ENCODE assay signal across 11 mouse cellular contexts in the genomic region with DNA sequence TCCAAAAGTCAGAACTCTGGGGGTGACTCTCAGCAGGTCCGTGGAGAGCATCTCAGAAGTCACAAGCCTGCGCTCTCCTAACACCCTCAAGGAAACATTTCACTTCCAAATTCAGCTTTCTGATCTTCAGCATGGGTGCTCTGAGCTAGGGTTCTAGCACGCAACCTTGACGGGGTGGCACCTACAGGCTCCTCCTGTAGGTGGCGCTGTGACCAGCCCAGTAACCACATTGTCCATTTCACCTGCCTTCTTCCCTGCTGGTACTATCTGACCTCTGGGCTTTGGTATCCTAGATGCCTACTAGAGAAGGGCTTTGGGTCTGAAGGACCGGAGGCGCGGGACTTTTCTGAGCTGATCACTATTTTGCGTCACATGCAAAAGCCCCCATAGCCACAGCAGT.
DNase-seq lines count a peak whose midpoint lies in the region; ATAC-seq and TF ChIP-seq lines count a peak whose summit lies in the region.
"Had no signal": no experiment of that assay in that cellular context is flagged by ENCODE, and none has a peak within 500 bp of the region (broad histone marks: within the 10 kb centered on the region; RNA-seq: fewer than 3 reads in every experiment).

No protein-coding gene starts in this region.

- 75% methylated on average over 9 of the region's 9 CpGs for whole genome bisulfite sequencing in forebrain, embryonic 11.5 days
- WGBS in forebrain, embryonic 16.5 days: 81% methylated on average over 9 of the region's 9 CpGs
- 86% methylated on average over 9 of the region's 9 CpGs for WGBS in liver, adult 2 months
- WGBS in liver, embryonic 11.5 days: 70% methylated on average over 9 of the region's 9 CpGs

- H3K27me3 ChIP-seq in forebrain, embryonic 11.5 days (ENCODE audit: control insufficient read depth, insufficient read depth, low read length): no peaks in the 10 kb centered on the region
- H3K27me3 ChIP-seq in forebrain, embryonic 16.5 days (replicated peaks; ENCODE audit: control insufficient read depth, insufficient read depth, low read length): peaks cover 3% of the 10 kb centered on the region; the same call in 1 of the 2 replicates
- no peaks in the 10 kb centered on the region for H3K27me3 ChIP-seq in liver, adult 2 months (ENCODE audit: control insufficient read depth, insufficient read depth, low read length)
- H3K27me3 ChIP-seq in liver, embryonic 11.5 days (replicated peaks; ENCODE audit: control insufficient read depth, insufficient read depth, low read length): no peaks in the 10 kb centered on the region
- H3K27me3 ChIP-seq in ES-Bruce4 (ENCODE audit: control insufficient read depth, insufficient read depth, low read length, poor library complexity, severe bottlenecking): no peaks in the 10 kb centered on the region
- H3K27me3 ChIP-seq: heart, embryonic 15.5 days had no signal

- peaks cover 3% of the 10 kb centered on the region; the same call in 1 of the 2 replicates for H3K4me1 ChIP-seq in forebrain, embryonic 11.5 days (replicated peaks; ENCODE audit: control insufficient read depth, insufficient read depth, low read length)
- peaks cover 9% of the 10 kb centered on the region for H3K4me1 ChIP-seq in forebrain, embryonic 16.5 days (replicated peaks; ENCODE audit: control insufficient read depth, insufficient read depth, low read length)
- no peaks in the 10 kb centered on the region for H3K4me1 ChIP-seq in liver, adult 2 months (ENCODE audit: control insufficient read depth, insufficient read depth, low read length)
- H3K4me1 ChIP-seq in liver, embryonic 11.5 days (replicated peaks; ENCODE audit: control insufficient read depth, insufficient read depth, low read length): peaks cover 44% of the 10 kb centered on the region
- no peaks in the 10 kb centered on the region for H3K4me1 ChIP-seq in ES-Bruce4 (ENCODE audit: control insufficient read depth, insufficient read depth, low read length)

- TF ChIP-seq EP300 in ES-Bruce4 (IDR thresholded peaks at IDR 0.05; ENCODE audit: insufficient read depth, low read depth, low read length): no peak

- H3K4me2 ChIP-seq in forebrain, embryonic 11.5 days (ENCODE audit: low read depth, low read length, severe bottlenecking): no peak overlapping the region
- H3K4me2 ChIP-seq in forebrain, embryonic 16.5 days (ENCODE audit: low read length): no peak overlapping the region
- H3K4me2 ChIP-seq in liver, embryonic 11.5 days: no peak overlapping the region
- H3K4me2 ChIP-seq: forebrain, embryonic 15.5 days; heart, embryonic 15.5 days had no signal

- no peak for ATAC-seq in forebrain, embryonic 11.5 days (replicated peaks; ENCODE audit: low FRiP score)
- ATAC-seq in forebrain, embryonic 16.5 days: no peak
- no peak for ATAC-seq in liver, embryonic 11.5 days (replicated peaks; ENCODE audit: low FRiP score)
- ATAC-seq: forebrain, embryonic 15.5 days had no signal

- no peak for TF ChIP-seq POLR2A in liver, adult 2 months (IDR thresholded peaks at IDR 0.05; ENCODE audit: extremely low read depth, insufficient read depth, low read length)
- TF ChIP-seq POLR2A in ES-Bruce4 (IDR thresholded peaks at IDR 0.05; ENCODE audit: insufficient read depth, low read length): no peak

- H3K36me3 ChIP-seq in forebrain, embryonic 11.5 days (ENCODE audit: control insufficient read depth, insufficient read depth, low read length): no peaks in the 10 kb centered on the region
- no peaks in the 10 kb centered on the region for H3K36me3 ChIP-seq in forebrain, embryonic 16.5 days (ENCODE audit: control insufficient read depth, insufficient read depth)
- no peaks in the 10 kb centered on the region for H3K36me3 ChIP-seq in liver, adult 2 months (ENCODE audit: control insufficient read depth, insufficient read depth, low read length)
- no peaks in the 10 kb centered on the region for H3K36me3 ChIP-seq in liver, embryonic 11.5 days (ENCODE audit: control insufficient read depth, insufficient read depth, low read length)
- H3K36me3 ChIP-seq in ES-Bruce4 (ENCODE audit: control insufficient read depth, insufficient read depth, low read length, poor library complexity, severe bottlenecking): no peaks in the 10 kb centered on the region
- H3K36me3 ChIP-seq: forebrain, embryonic 15.5 days; heart, embryonic 15.5 days had no signal

- DNase-seq in forebrain, embryonic 11.5 days (ENCODE audit: low spot score): peak; percentile 67
- no peak for DNase-seq in liver, adult 2 months (ENCODE audit: extremely low read depth, low read depth, low spot score)
- DNase-seq in liver, embryonic 11.5 days (ENCODE audit: low spot score): no peak
- DNase-seq in naive thymus-derived CD4-positive, alpha-beta T cell, adult 2 months (ENCODE audit: low read depth): peak; percentile 53
- DNase-seq in ovary, postnatal 10 days (ENCODE audit: low spot score): no peak
- DNase-seq in heart, adult 11 months: no peak
- DNase-seq: kidney, postnatal 36 days had no signal

- TF ChIP-seq CTCF in liver, adult 2 months (IDR thresholded peaks at IDR 0.05; ENCODE audit: low read depth, low read length): peak; percentile 41; the same call in 1 of the 2 replicates
- TF ChIP-seq CTCF in ES-Bruce4 (IDR thresholded peaks at IDR 0.05; ENCODE audit: low read depth, low read length): peak; percentile 75

- no peak overlapping the region for H3K9ac ChIP-seq in forebrain, embryonic 11.5 days (ENCODE audit: low read length)
- H3K9ac ChIP-seq in forebrain, embryonic 16.5 days (replicated peaks; ENCODE audit: low read depth, low read length): no peak overlapping the region
- no peak overlapping the region for H3K9ac ChIP-seq in liver, adult 2 months (ENCODE audit: low read depth, low read length)
- no peak overlapping the region for H3K9ac ChIP-seq in liver, embryonic 11.5 days (ENCODE audit: low read depth, low read length)
- H3K9ac ChIP-seq in ES-Bruce4 (ENCODE audit: low read depth, poor library complexity, severe bottlenecking): no peak overlapping the region
- H3K9ac ChIP-seq: forebrain, embryonic 15.5 days; heart, embryonic 15.5 days had no signal

- no peaks in the 10 kb centered on the region for H3K9me3 ChIP-seq in forebrain, embryonic 11.5 days (ENCODE audit: control insufficient read depth, low read length)
- no peaks in the 10 kb centered on the region for H3K9me3 ChIP-seq in forebrain, embryonic 16.5 days (ENCODE audit: control insufficient read depth, low read length)
- H3K9me3 ChIP-seq in liver, embryonic 11.5 days (ENCODE audit: control insufficient read depth, low read length): no peaks in the 10 kb centered on the region
- no peaks in the 10 kb centered on the region for H3K9me3 ChIP-seq in ES-Bruce4 (replicated peaks; ENCODE audit: control insufficient read depth, insufficient read depth, low read length, poor library complexity, severe bottlenecking)
- H3K9me3 ChIP-seq: forebrain, embryonic 15.5 days; heart, embryonic 15.5 days had no signal

- no peaks in the 10 kb centered on the region for H3K79me2 ChIP-seq in liver, adult 2 months (ENCODE audit: control insufficient read depth, insufficient read depth, low read length)

- H3K4me3 ChIP-seq in forebrain, embryonic 11.5 days (ENCODE audit: low read depth, low read length): no peak overlapping the region
- no peak overlapping the region for H3K4me3 ChIP-seq in forebrain, embryonic 16.5 days (replicated peaks; ENCODE audit: low read length)
- no peak overlapping the region for H3K4me3 ChIP-seq in liver, adult 2 months (ENCODE audit: insufficient read depth, low read depth, low read length)
- no peak overlapping the region for H3K4me3 ChIP-seq in liver, embryonic 11.5 days (ENCODE audit: low read depth, low read length)
- H3K4me3 ChIP-seq in ES-Bruce4 (ENCODE audit: low read depth, low read length): no peak overlapping the region
- H3K4me3 ChIP-seq: forebrain, embryonic 15.5 days; heart, embryonic 15.5 days had no signal

- H3K27ac ChIP-seq in forebrain, embryonic 11.5 days (ENCODE audit: low read depth, low read length): no peak overlapping the region
- H3K27ac ChIP-seq in forebrain, embryonic 16.5 days (ENCODE audit: low read length): no peak overlapping the region
- H3K27ac ChIP-seq in liver, adult 2 months (replicated peaks; ENCODE audit: insufficient read depth, low read depth, low read length): no peak overlapping the region
- H3K27ac ChIP-seq in liver, embryonic 11.5 days (ENCODE audit: low read depth, low read length): no peak overlapping the region
- H3K27ac ChIP-seq in ES-Bruce4 (ENCODE audit: insufficient read depth, low read length): no peak overlapping the region
- H3K27ac ChIP-seq: forebrain, embryonic 15.5 days; heart, embryonic 15.5 days had no signal

Comparison
In these comparisons a context has a peak if more than half of its experiments do, and no peak if none do; other contexts are left out.
1. DNase-seq: peak in forebrain, embryonic 11.5 days (single experiment) and naive thymus-derived CD4-positive, alpha-beta T cell, adult 2 months (single experiment); none in liver, adult 2 months (single experiment), liver, embryonic 11.5 days (single experiment), ovary, postnatal 10 days (single experiment) and heart, adult 11 months (single experiment).